Mouse (Mus musculus) adrenal gland, postnatal 10 days (tissue): ENCODE measurements around the gene Dhrs7c. TPM values are rescaled to one million over a fixed set of nuclear protein-coding genes. Genes with fewer than 3 reads are reported as not detected.

Experiments used
- DNase-seq: peaks from one replicate; pipeline ENCODE4 v3.0.0; 2021; ENCODE audit warnings: mixed read lengths
- long read RNA-seq, 2 experiments: library from polyadenylated mRNA; stranded (forward); transcript quantifications; one replicate each; pipeline ENCODE4 v2.0.0; 2021
- total RNA-seq, 2 experiments: library from RNA; stranded (reverse); gene quantifications; 2 replicates each; pipeline ENCODE4 v1.2.3; 2021

Dhrs7c gene
- total RNA-seq: 10 to 100 TPM in 1 of 2 experiments, 1 to 10 TPM in 1; 5.2 to 23.7 TPM
- long read RNA-seq, experiment 1, partial matches to known transcripts: 1 of 1 reads
- long read RNA-seq, experiment 1, other reads (novel, unspliced or antisense): 0 of 1 reads
- long read RNA-seq, experiment 2, partial matches to known transcripts: 0 of 2 reads
- long read RNA-seq, experiment 2, other reads (novel, unspliced or antisense): 1 of 2 reads

DNA sequence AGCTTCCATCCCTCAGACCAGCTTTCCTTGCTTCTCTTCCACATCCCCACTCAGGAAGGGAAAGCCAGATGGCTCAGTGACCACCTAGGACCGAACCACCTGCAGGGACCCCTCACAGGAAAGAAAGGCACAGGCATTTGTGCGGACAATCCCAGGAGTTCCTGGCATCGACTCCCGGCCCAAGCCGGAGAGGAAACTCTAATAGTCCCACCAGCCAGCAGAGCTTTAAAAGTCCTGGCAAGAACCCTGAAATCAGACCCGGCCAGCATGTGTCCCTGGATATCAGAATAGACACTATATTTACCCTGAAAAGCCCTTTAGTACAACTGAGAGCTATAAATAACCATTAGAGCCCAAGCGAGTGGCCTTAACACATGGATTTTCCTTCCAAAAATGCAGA lies at the start of gene Dhrs7c:
Gene Dhrs7c, plus strand, starts transcription at position 257 of the 400 bp plus-strand sequence.
- no peak for DNase-seq

DNA sequence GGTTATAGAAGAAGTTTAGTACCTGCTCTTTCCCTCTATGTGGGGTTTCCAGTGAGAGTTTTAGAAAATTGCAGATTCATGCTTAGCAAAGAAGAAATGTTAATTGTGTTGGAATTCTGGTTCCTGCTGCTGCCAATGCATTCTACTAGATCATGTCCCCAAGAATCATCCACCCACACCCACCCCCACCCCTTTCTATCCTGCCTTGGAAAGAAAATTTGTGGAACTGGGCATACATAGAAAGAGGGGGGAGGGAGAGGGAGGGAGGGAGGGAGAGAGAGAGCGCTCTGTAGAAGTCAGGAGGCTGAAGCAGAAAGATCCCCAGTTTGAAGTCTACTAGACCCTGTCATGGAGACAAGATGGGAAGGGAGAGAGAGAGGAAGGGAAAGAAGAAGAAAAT lies 41.7 kb upstream of the Dhrs7c start:
- no peak for DNase-seq

DNA sequence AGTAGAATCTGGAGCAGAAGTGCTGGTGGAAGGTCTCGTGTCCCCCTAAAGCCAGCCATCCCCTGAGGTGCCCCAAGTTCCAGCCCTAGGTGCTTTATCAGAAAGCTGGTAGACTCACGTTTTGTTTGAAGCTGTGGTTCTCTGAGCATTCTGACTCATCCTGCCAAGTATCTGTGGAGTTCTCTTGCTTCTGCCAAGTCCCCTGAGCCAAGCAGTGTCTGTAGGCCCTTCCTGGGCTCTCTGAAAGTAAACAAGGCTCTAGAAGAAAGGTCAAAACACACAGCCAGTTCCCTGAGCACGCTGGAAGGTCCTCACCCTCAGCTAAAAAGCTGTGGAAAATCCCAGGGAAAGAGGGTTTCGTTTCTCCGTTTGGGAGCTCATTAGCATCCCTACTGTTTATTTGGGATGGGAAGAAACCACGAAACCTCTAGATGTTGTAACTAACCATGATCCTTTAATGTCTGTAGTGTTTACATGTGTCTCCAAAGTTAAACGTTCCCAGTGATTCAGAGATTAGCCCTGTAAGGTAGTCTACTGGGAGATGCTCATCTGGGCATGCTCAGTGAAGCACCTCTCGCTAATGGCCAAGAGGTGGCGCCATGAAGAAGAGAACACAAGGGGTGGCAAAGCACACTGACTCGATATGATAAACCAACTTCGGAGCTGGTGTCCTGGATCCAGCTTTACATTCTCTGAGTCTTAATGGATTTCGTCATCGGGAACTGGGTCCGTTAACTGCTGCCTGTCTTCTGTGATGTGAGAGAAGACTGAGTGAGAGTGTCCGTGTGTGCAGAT lies 40.4 kb upstream of the Dhrs7c start:
- peak; percentile 17 for DNase-seq

DNA sequence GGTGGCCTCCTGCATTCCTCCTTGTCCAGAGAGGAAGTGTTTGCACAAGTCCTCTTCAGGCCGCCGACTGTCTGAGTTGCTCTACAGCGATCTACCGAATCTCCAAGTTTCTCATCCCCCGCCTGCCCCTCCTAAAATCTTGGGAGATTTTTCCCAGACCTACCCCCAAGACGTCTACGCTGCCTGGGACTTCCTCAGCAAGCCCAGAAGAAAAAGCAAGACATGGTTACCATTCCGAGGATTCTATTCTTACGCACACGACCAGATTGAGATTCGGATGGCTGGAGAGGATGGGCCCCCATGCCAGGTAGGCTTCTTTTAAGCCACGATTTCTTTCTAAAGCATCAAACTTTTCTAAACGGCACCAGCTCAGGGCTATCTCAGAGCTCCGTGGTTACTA lies 26.9 kb upstream of the Dhrs7c start, which contains the start of gene Glp2r:
Gene Glp2r, minus strand, starts transcription at position 101 of the 400 bp plus-strand sequence.
- no peak for DNase-seq

DNA sequence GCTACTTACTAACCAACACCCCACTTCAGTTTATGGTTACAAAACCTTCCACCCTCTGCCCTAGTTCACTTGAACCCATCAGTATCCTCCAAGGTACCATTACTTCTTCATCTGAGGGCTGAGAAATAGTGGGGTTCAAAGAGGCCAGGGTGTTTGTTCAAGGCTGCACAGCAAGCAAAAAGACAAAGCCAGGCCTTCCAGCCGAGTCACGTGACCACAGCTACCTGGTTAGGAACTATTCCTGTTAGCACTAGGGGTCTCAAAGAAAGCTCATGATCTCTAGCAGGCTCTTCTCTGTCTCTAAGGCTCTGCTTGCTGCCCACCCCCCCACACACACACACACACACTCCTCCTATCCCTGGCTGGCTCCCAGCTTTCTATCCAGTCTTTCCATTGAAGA lies 26.3 kb upstream of the Dhrs7c start:
- DNase-seq: no peak

DNA sequence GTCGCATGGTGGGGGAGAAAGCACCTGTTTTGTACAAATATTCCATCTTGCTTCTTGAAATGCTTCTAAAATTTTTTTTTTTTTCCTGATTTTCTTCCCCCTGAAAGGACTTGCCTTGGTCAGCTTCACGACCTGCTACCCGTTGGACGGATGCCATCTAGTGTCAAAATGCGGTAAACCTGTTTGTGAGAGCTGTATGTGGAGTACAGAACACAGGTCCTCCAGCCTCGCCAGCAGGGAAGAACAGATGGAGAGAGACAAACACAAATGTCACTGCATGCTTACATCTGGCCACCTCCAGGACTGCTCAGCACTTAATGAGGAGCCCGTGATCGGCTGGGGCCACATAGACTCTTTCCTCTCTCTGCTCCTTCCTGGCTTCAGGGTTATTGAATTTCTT lies 25.4 kb upstream of the Dhrs7c start:
- peak; percentile 63 for DNase-seq

DNA sequence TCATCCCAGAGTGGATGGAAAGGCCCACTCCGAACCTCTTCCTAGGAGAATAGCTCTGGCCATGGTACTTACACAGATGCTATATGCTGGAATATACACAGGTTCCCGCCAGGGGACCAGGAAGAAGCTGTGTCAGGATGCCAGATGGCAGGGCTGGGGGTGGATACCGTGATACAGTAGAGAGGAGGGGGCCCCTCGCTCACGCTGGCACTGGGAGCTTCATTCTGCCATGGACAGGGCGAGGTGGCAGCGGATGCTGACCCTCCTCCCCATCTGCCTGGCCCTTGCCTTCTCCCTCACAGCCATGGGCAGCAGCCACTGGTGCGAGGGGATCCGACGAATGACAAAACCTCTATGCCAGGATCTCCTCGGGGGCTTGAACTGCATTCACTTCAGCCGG lies 23.6 kb upstream of the Dhrs7c start, which contains the start of gene Gsg1l2:
Gene Gsg1l2, plus strand, starts transcription at position 230 of the 400 bp plus-strand sequence.
- DNase-seq: no peak

DNA sequence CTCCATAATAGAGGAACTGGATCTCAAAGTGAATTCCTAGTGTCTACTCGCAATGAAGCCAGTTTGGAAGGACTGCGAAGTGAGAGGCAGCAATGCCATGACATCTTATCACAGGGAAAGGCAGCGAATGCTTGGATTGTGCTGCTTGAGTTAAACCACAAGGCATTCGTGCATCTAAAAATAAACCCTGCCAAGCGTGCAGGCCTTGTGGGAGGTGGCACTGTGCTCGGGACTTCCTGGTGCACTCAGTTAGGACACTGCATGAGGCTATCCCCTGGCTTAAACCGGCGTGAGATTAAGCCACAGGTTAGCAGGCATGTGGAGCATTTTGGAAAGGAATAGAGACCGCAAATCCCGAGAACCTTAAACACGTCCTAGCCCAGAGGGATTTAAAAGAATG lies 7.8 kb upstream of the Dhrs7c start:
- DNase-seq: no peak

DNA sequence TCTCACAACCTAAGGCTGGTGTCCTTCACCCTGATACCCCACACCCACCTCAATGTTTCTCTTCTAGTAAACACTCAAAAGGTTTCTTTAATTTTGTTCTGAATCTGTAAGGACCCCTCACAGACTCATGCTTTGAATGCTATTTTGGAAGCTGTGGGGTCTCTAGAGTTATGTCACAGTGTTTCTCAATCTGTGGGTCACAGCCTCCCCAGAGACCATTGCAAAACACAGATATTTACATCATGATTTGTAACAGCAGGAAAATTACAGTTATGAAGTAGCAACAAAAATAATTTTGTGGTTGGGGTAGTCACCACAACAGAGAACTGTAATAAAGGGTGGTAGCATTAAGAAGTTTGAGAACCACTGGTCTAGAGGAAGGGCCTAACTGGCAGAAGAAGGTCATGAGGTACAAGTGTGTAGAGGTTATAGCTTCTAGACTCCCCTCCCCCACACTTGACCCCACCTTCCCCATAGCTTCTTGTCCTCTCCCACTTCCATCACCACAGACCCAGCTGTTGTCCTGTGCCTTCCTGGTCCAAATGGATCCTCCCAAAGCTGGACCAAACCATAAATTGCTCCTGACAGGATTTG lies 2.2 kb downstream of the Dhrs7c start:
- no peak for DNase-seq

DNA sequence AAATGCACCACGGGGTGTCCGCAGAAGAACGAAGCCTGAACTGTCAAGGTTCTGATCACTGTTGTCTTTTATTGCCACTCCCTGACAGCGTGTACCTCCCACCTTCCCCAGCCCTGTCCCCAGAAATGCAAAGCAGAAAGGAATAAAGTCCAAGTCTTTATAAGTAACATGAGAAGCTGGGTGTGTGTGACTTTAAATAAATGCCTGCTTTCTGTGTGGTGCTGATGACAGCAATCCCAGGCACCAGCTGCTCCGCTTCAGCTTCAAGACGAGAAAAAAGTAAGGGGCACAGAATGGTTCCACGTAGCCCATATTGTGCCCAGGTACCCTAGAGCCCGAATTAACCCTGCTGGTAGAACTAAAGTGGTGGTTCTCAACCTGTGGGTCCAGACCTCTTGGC lies 3.2 kb downstream of the Dhrs7c start:
- DNase-seq: no peak

DNA sequence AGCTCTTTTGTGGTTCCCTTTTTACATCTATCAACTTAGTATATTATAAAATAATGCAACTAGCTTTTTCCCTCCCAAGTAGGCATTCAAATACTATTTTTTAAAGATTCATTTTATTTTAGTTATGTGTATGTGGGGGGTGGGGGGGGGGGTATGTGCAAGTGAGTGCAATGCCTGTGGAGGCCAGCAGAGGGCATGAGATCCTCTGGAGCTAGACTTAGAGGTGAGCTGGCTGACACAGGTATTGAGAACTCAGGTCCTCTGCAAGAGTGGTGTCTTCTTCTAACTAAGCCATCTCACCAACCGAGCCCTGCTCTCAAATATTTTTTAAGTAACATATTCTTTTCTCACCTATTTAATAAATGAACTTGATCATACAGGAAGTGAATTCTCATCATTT lies 7.6 kb downstream of the Dhrs7c start:
- DNase-seq: no peak

DNA sequence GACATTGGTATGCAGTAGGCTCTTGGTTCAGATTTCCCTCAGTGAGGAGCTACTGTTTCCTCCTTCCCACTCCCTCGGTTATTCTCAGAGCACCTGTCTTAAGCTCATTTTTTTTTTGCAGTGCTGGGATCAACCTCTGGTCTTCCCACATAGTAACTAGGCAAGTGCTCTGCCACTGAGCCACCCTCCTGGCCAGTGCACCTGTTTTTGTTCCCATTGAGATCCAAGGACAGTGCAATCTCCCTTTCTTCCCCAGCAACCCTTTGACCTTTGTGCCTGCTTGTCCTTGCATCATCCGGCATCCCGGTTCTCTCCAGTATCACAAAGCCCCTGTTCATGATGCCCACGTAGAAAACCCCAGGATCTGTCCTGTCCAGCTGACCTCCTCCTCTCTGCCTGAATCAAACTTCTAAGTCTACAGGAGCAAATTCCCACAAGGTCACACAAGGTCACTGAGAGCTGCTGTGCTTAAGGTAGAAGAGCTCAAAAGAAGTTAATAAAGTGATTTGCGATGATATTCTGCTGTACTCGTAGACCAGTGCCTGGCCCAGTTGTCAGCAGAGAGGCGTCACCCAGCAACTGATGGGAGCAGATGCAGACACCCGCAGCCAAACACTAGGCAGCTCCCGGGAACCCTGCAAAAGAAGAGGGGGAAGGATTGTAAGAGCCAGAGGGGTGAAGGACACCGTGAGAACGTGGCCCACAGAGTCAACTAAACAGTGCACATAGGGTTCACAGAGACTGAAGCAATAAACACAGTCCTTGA lies 9.0 kb downstream of the Dhrs7c start:
- no peak for DNase-seq

DNA sequence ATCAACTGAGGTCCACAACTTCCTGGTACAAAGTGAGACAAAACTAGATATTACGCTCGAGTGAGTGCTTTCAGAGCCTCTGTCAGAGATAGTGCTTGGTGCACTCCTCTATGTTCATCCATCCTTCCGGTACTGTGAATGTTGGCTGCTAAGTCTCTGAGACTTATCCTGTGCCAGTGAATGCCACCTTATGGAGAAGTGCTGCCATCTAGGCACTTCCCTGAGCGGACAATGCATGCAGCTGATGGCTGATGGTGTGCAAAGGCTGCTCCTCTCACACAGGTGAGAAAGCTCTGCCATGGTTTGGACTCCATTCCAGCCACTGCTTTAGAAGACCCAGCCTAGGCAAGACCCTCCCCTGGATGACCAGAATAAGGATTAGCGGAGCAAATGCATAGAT lies 10.1 kb downstream of the Dhrs7c start:
- DNase-seq: no peak

DNA sequence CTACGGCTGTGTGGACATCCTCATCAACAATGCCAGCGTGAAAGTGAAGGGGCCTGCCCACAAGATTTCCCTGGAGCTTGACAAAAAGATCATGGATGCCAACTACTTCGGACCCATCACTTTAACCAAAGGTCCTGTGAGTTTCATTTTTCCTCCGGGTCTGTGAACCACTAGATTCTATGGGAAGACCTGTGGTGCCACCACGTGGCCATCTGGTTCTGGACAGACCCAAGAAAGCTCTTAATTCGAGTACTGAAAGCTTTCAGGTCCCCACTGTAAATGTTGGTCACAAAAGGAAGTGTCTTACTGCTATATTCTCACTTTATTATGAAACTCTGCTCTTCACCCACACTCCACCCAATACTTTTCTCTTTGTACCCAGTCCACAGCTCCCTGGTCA lies 13.5 kb downstream of the Dhrs7c start:
- peak; percentile 24 for DNase-seq

DNA sequence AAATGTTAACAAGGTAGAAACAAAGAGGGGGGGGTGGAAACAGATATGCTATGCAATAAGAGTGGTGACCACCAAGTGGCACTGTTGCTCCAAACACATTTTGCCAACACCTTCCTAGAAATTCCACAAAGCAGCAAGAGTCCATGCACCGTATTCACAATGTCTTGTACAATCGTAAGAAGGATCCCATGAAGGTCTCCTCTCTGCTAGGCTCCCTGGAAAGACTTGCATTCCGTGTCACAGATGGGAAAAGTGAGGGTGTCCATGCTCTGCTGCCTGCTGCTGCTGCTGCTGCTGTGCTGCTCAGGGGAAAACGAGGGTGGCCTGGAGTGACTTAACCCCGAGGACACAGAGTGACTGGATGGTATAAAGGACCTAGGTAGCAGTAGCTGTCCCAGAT lies 21.6 kb downstream of the Dhrs7c start:
- peak; percentile 41 for DNase-seq

DNA sequence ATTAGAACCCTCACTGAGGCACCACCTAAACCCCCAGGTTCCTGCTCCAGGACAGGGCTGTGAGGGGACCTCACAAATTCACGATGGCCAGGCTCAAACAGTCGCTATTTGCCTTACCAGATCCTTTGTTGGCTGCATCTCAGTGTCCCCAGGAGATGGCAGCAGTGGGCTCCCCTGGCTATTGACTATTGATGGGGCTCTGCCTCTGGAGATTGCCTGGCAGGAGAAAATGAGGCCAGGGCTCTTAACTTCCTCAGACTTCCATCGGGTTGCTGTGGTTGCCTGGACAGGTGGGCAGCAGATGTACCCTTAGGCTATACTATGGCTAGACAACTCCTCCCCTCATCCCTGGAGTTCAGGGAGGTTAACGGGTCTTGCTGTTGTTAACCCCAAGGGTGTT lies 22.2 kb downstream of the Dhrs7c start:
- DNase-seq: peak; percentile 61

DNA sequence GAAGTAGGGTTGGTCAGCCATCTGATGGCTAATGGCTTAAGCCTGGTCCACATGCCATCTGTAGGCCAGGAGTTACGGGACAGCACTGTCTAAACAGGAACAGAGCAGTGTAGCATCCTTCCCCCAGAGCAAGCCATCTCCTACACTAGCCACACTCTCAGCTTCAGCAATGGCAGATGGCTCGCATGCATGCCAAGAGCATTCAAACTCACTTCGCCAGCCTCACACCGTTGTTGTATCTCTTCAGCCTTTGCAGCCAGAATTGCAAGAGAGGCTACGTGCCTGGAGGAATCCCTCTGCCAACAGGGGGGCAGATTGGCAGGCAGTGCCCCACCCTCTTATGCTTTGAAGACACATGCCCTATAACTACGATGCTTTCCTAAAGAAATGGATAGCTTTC lies 23.6 kb downstream of the Dhrs7c start:
- no peak for DNase-seq

DNA sequence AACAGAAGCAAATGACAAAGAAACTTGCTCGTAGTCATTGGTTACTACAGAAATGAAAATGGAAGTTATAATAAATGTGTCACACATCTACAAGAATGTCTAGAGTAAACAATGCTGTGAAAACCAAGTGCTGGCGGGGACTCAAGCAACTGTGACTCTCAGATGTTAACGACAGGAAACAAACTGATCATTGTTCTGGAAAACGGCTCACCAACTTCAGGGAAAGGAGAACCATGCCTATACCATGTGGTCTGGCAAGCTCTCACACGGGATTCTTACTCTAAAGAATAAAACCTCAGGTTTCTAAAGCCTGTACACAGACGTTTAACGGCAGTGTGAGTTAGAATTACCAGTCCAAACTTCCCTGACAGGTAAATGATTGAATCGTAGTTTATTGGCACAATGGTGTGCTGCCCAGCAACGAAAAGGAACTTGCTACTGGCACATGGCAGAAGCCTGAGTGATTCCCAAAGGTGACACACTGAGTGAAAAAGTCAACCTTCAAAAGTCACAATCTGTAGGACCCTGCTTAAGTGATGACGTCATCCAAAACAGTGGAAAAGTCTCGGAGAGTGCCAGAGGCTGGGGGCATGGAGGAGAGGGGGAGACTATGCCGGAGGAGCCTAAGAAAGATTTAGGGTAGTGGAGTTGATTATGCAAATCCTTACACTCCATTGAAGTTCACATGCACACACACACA lies 30.5 kb downstream of the Dhrs7c start:
- no peak for DNase-seq

DNA sequence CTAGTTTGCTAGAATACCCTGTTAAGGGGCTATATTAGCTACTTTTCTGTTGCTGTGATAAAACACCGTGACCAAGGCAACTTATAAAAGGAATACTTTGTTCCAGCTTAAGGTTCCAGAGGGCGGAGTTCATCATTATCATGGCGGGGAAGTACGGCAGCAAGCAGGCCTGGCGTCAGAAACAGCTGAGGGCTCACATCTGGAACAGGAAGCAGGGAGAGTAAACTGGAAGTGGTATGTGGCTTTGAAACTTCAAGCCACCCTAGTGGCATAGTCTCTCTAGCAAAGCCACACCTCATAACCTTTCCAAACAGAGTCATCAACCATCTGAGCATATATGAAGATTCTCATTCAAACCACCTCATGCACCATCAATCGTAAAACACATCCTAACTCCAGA lies 31.5 kb downstream of the Dhrs7c start:
- DNase-seq: no peak

DNA sequence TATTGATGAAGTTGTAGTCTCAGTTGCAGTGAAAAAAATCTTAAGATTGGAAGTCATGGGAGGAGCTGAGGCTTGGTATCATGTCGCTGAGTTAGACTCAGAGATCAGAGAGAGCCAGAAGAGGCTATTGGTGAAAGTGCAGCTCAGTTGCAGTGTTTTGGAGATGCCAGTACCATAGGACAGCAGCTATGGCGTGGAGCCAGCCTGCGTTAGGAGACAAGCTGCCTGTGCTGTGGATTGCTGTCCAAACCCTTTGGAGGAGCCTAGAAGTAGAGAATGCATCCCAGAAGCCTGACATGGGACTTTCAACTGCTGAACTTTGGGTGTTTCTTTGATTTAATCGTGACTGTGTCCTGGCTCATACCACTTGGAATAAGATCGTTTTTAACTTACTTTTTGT lies 33.8 kb downstream of the Dhrs7c start:
- DNase-seq: no peak

DNA sequence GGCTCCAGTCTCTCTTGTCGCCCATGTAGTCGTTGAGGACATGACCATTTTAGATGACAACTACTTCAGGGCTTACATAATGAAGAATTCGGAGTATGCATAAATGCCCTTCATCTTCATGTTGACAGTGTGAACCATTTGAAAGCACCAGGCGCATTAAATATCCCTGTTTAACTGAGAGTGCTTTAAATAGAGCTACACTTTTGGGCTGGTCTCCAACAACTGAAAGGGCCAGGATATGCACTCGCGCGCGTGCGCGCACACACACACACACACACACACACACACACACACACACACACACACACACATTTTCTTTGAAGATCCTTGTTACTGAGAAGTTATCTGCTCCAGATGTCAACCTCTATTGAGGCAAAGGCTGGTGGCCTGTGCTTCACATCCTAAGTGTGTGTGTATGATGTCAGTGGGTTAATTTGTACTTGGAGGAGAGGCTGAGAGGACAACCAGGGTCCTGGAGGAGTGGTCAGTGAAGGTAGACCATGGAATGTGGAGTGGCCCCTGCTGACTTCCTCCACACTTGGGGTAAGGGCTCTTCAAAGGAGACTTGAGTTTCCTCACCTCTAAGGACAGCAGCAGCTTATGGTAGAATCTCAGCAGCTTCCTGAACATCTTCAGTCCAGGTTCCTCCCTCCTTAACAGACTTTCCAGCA lies 37.6 kb downstream of the Dhrs7c start:
- no peak for DNase-seq

DNA sequence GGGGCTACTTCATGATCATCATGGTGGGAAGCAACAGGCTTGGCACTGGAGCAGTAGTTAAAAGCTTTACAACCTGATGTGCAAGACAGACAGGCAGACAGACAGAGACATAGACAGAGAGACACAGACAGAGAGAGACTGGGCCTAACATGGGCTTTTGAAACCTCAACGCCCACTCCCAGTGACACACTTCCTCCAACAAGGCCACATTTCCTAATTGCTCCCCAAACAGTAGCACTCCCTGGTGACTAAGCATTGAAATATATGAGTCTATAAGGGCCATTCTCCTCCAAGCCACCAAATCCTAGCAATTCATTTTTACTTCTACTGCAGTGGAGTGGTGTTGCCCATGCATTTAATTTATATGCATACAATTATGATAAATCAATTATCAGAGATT lies 41.8 kb downstream of the Dhrs7c start:
- DNase-seq: no peak
